Mouse (Mus musculus) right cerebral cortex, postnatal 14 days (tissue): ENCODE results near the gene Gm10772.
"Not testable (repeated sequence)": the region's sequence is repeated elsewhere in the genome, so short reads cannot be mapped to it uniquely, and the experiment has no call there.

Source experiments
- DNase-seq: peaks from one replicate; pipeline ENCODE4 v3.0.0; 2022

The Gm10772 gene

GRCm38 (mm10) chr13:66227473-66227872 is at the start of gene Gm10772:
Gene Gm10772, minus strand, starts transcription at chr13:66227573.
- not testable (repeated sequence) for DNase-seq

- not testable (repeated sequence) for DNase-seq
Measured at GRCm38 (mm10) chr13:66263914-66264313, 36.5 kb upstream of the Gm10772 start.

GRCm38 (mm10) chr13:66263141-66263540 is 35.8 kb upstream of the Gm10772 start:
- not testable (repeated sequence) for DNase-seq

- no peak for DNase-seq
Measured at GRCm38 (mm10) chr13:66214349-66214748, 13.0 kb downstream of the Gm10772 start.

- not testable (repeated sequence) for DNase-seq
Measured at GRCm38 (mm10) chr13:66213811-66214210, 13.6 kb downstream of the Gm10772 start.

GRCm38 (mm10) chr13:66179172-66179571 is 48.2 kb downstream of the Gm10772 start:
- not testable (repeated sequence) for DNase-seq
